Mouse (Mus musculus): ENCODE measurements around the gene Gm2663.
A peak's percentile ranks its signal among the peaks of the same experiment; 100 is the strongest.
"Not testable (repeated sequence)": the region's sequence is repeated elsewhere in the genome, so short reads cannot be mapped to it uniquely, and the experiment has no call there.

The Gm2663 gene

GRCm38 (mm10) chr6:40999379-40999778 is at the start of gene Gm2663:
Gene Gm2663 (minus strand): TSS chr6:40999479.
- not testable (repeated sequence) for DNase-seq (ENCODE audit: low spot score)

GRCm38 (mm10) chr6:41048602-41049001 is 49.3 kb upstream of the Gm2663 start:
- DNase-seq (ENCODE audit: low spot score), result no peak

GRCm38 (mm10) chr6:41047961-41048360 is 48.7 kb upstream of the Gm2663 start:
- DNase-seq (ENCODE audit: low spot score), result no peak

GRCm38 (mm10) chr6:41047202-41047601 is 47.9 kb upstream of the Gm2663 start:
- DNase-seq (ENCODE audit: low spot score), result no peak

GRCm38 (mm10) chr6:41046553-41046952 is 47.3 kb upstream of the Gm2663 start:
- DNase-seq (ENCODE audit: low spot score), result no peak

GRCm38 (mm10) chr6:41044753-41045152 is 45.5 kb upstream of the Gm2663 start:
- DNase-seq (ENCODE audit: low spot score), result no peak

GRCm38 (mm10) chr6:41044314-41044713 is 45.0 kb upstream of the Gm2663 start:
- no peak for DNase-seq (ENCODE audit: low spot score)

GRCm38 (mm10) chr6:41035409-41035808 is 36.1 kb upstream of the Gm2663 start, which contains the start of gene 2210010C04Rik:
Gene 2210010C04Rik (minus strand): TSS chr6:41035509.
- no peak for DNase-seq (ENCODE audit: low spot score)

GRCm38 (mm10) chr6:41032802-41033201 is 33.5 kb upstream of the Gm2663 start:
- DNase-seq (ENCODE audit: low spot score), result no peak

- DNase-seq (ENCODE audit: low spot score), result no peak
These were observed 33.0 kb upstream of the Gm2663 start for GRCm38 (mm10) chr6:41032231-41032630.

- DNase-seq (ENCODE audit: low spot score), result no peak
These were observed 31.5 kb upstream of the Gm2663 start for GRCm38 (mm10) chr6:41030821-41031220.

- no peak for DNase-seq (ENCODE audit: low spot score)
These were observed 27.8 kb upstream of the Gm2663 start for GRCm38 (mm10) chr6:41027053-41027452.

GRCm38 (mm10) chr6:41025873-41026650 is 26.8 kb upstream of the Gm2663 start:
- DNase-seq (ENCODE audit: low spot score), result no peak

- no peak for DNase-seq (ENCODE audit: low spot score)
These were observed 19.9 kb upstream of the Gm2663 start for GRCm38 (mm10) chr6:41019140-41019539.

GRCm38 (mm10) chr6:41018629-41019028 is 19.4 kb upstream of the Gm2663 start:
- DNase-seq (ENCODE audit: low spot score), result no peak

- DNase-seq (ENCODE audit: low spot score), result peak; percentile 12
These were observed 15.8 kb upstream of the Gm2663 start for GRCm38 (mm10) chr6:41015065-41015464.

GRCm38 (mm10) chr6:40964454-40964853 is 34.8 kb downstream of the Gm2663 start, which contains the start of gene 1810009J06Rik:
Gene 1810009J06Rik (plus strand): TSS chr6:40964754.
- DNase-seq (ENCODE audit: low spot score), result not testable (repeated sequence)

GRCm38 (mm10) chr6:40953716-40954115 is 45.6 kb downstream of the Gm2663 start:
- no peak for DNase-seq (ENCODE audit: low spot score)

- DNase-seq (ENCODE audit: low spot score), result no peak
These were observed 47.5 kb downstream of the Gm2663 start, which contains the start of gene Gm4744 for GRCm38 (mm10) chr6:40951770-40952169. Gene Gm4744 (minus strand): TSS chr6:40951870.
